Mouse (Mus musculus) forebrain, postnatal 0 days (tissue): ENCODE data around the gene BC048507. TPM values are rescaled to one million over a fixed set of nuclear protein-coding genes. Genes with fewer than 3 reads are reported as not detected.

Experiments
- ATAC-seq: fragments of 200-750 bp; cut with Nextera tagmentation; 2 replicates; pipeline ENCODE4 v1.8.0; 2017; ENCODE audit warnings: mild to moderate bottlenecking, moderate library complexity
- DNase-seq: peaks from one replicate; pipeline ENCODE4 v3.0.0-alpha.2; 2015
- H3K27ac ChIP-seq: fragments of 300-500 bp; sonication (generic); 2 replicates; pipeline ENCODE4 v1.5.1; 2014; ENCODE audit warnings: low read depth, mild to moderate bottlenecking, antibody characterized with exemption, low read length, moderate library complexity, mixed read lengths
- H3K27me3 ChIP-seq: fragments of 300-500 bp; sonication (generic); 2 replicates; pipeline ENCODE4 v1.6.1; 2014; ENCODE audit warnings: mild to moderate bottlenecking, low read length, mixed read lengths; ENCODE audit not compliant: insufficient read depth
- H3K36me3 ChIP-seq: fragments of 300-500 bp; sonication (generic); 2 replicates; pipeline ENCODE4 v1.6.1; 2014; ENCODE audit warnings: mild to moderate bottlenecking, moderate library complexity; ENCODE audit not compliant: insufficient read depth
- H3K4me1 ChIP-seq: fragments of 300-500 bp; sonication (generic); 2 replicates; pipeline ENCODE4 v1.6.1; 2014; ENCODE audit warnings: antibody characterized with exemption; ENCODE audit not compliant: insufficient read depth
- H3K4me2 ChIP-seq: fragments of 300-500 bp; sonication (generic); 2 replicates; pipeline ENCODE4 v1.6.1; 2014; ENCODE audit warnings: low read depth, mild to moderate bottlenecking, moderate library complexity
- H3K4me3 ChIP-seq: fragments of 300-500 bp; sonication (generic); 2 replicates; pipeline ENCODE4 v1.5.1; 2014; ENCODE audit warnings: low read depth, low read length, mixed read lengths
- H3K9ac ChIP-seq: fragments of 300-500 bp; sonication (generic); 2 replicates; pipeline ENCODE4 v1.6.1; 2014; ENCODE audit warnings: mild to moderate bottlenecking
- H3K9me3 ChIP-seq: fragments of 300-500 bp; sonication (generic); 2 replicates; pipeline ENCODE4 v1.6.1; 2016; ENCODE audit warnings: low read length
- CTCF ChIP-seq: sonication (generic); IDR thresholded peaks from 2 replicates; pipeline ENCODE4 v1.5.1; 2016; ENCODE audit warnings: antibody characterized with exemption, control low read depth, low read depth
- WGBS: fragments of 180-500 bp; shearing (Covaris S2); extraction: QIAGEN DNeasy Blood & Tissue Kit; methylation state at CpG from one replicate; pipeline ENCODE4 v1.1.7; 2014; 5-methylcytosine and 5-hydroxymethylcytosine counted together
- polyA plus RNA-seq: library from polyadenylated mRNA; unstranded; fragments of >200 nt; fragmentation: Nextera tagmentation; extraction: Ambion mirVana; gene quantifications from 2 replicates; pipeline ENCODE4 v1.2.1, GENCODE M21; 2015
- total RNA-seq: library from RNA; depleted of rRNA; stranded (reverse); fragments of >200 nt; gene quantifications from 2 replicates; pipeline ENCODE4 v1.2.3, GENCODE M21; 2014

The BC048507 gene
- total and polyA plus RNA-seq, 2 experiments from 2014 or later, result not detected

DNA sequence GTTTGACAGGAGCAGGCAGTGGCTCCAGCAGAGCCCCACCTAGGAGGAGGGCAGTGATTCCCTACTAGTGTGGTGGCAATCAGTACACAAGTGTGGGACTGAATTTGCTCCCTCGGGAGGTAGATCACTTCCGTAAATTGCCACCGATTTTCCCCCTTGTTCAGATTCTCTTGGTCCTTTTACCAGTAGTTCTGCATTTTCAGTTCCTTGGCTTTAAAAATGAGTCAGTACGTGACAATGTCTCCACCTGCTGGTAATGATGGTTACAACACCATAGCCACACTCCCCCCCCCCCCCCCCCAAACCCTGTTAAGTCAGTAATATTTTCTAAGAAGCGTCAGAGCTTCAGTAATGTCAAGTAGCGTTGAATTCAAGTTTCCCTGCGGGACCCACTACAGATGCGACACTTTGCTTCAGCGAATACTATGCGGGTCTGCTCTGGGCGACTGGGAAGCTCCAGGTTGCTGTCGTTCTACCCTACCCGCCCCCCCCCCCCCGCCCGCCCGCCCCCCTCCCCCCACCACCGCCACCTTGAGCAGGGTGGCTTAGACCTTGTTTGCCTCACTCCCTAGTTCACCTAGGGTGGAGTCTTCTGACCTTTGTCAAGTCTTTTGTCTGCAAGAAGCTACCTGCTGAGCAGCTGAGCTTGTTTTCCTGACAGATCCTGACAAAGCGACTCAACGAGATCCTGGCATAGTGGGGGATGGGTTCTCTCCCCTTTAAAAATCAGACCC lies 18.8 kb upstream of the BC048507 start:
- no peaks in the 10 kb centered on the region for H3K9me3 ChIP-seq
- H3K36me3 ChIP-seq, result no peaks in the 10 kb centered on the region
- peak overlapping the region; percentile 51 for H3K9ac ChIP-seq
- DNase-seq, result peak; percentile 86
- WGBS, result under 1% methylated on average over 14 of the region's 19 CpGs
- no peaks in the 10 kb centered on the region for H3K27me3 ChIP-seq
- H3K4me3 ChIP-seq, result peak overlapping the region; percentile 42
- TF ChIP-seq CTCF, result peak; percentile 75
- H3K4me2 ChIP-seq, result peak overlapping the region; percentile 56
- H3K4me1 ChIP-seq, result no peaks in the 10 kb centered on the region
- peak overlapping the region; percentile 66; the same call in 1 of the 2 replicates for H3K27ac ChIP-seq
- peak; percentile 86 for ATAC-seq

DNA sequence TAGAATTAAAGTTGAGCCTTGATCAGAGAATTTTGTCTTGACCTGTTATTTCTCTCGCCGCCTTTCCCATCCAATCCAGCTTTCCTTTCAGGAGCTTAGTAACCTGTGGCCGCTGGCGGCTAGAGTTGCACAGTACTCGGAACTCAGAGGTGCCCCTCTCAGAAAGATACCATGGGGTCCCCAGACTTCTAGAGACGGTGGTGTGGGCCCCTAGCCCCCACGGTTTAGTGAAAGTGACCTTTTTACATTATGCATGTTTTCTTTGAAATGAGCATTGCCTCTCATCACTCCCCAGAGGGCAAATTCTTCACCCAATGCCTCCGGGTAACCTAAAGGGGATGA lies 18.3 kb upstream of the BC048507 start:
- ATAC-seq, result peak; percentile 38

DNA sequence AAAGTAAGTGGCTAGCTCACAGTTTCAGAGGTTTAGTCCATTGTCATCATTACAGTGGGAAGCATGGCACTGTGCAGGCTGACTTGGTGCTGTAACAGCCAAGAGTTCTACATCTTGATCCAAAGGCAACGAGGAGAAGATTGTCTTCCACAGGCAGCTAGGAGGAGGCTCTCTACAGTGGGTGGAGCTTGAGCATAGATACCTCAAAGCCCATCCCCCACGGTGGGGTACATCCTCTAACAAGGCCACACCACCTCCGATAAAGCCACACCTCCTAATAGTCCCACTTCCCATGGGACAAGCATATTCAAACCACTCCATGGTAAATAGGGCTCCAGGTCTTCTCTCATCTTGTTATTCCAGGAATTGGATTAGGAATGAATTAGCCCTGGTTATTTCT lies 12.8 kb upstream of the BC048507 start:
- Histone ChIP-seq H3K36me3 (no peaks in the 10 kb centered on the region), H3K4me1 (no peaks in the 10 kb centered on the region), H3K9me3 (no peaks in the 10 kb centered on the region), H3K27me3 (no peaks in the 10 kb centered on the region), H3K4me2 (no peak overlapping the region), H3K27ac (no peak overlapping the region), H3K9ac (no peak overlapping the region), H3K4me3 (no peak overlapping the region)
- TF ChIP-seq CTCF, result no peak
- DNase-seq, result no peak
- 81% methylated on average over 3 of the region's 3 CpGs for WGBS
- no peak for ATAC-seq

More for the DNA sequence above, 18.3 kb upstream of the BC048507 start:
- H3K36me3 ChIP-seq, result no peaks in the 10 kb centered on the region
- no peak for DNase-seq
- no peaks in the 10 kb centered on the region for H3K27me3 ChIP-seq
- H3K4me1 ChIP-seq, result no peaks in the 10 kb centered on the region
- H3K9ac ChIP-seq, result peak overlapping the region; percentile 51
- peak overlapping the region; percentile 42 for H3K4me3 ChIP-seq
- peak overlapping the region; percentile 56 for H3K4me2 ChIP-seq
- no peaks in the 10 kb centered on the region for H3K9me3 ChIP-seq
- 15% methylated on average over 8 of the region's 8 CpGs for WGBS
- no peak overlapping the region for H3K27ac ChIP-seq
- no peak for TF ChIP-seq CTCF

DNA sequence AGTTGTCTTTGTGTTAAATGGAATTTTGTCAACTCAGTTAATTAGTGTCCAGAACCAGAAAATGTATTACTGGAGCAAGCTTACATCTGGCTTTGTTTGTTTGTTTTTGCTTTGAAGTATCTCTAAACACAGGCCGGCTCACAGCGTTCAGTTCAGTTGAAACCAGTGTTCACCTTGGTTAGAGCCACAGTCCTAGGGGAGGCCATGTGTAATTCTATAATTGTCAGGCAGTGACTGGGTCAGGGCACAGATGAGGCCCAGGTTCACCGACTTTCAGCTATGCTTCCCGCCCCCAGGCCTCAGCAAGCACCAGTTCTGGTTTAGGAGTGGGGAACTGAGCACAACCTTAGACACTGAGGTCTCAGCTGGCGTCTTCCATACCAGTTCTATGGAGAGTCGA lies 10.0 kb upstream of the BC048507 start:
- no peak for TF ChIP-seq CTCF
- H3K36me3 ChIP-seq, result no peaks in the 10 kb centered on the region
- H3K27ac ChIP-seq, result no peak overlapping the region
- DNase-seq (no peak), ATAC-seq (no peak)
- no peak overlapping the region for H3K4me2 ChIP-seq
- no peaks in the 10 kb centered on the region for H3K9me3 ChIP-seq
- H3K4me3 ChIP-seq, result no peak overlapping the region
- H3K9ac ChIP-seq, result no peak overlapping the region
- H3K27me3 ChIP-seq, result no peaks in the 10 kb centered on the region
- no peaks in the 10 kb centered on the region for H3K4me1 ChIP-seq
- 88% methylated on average over 6 of the region's 6 CpGs for WGBS

DNA sequence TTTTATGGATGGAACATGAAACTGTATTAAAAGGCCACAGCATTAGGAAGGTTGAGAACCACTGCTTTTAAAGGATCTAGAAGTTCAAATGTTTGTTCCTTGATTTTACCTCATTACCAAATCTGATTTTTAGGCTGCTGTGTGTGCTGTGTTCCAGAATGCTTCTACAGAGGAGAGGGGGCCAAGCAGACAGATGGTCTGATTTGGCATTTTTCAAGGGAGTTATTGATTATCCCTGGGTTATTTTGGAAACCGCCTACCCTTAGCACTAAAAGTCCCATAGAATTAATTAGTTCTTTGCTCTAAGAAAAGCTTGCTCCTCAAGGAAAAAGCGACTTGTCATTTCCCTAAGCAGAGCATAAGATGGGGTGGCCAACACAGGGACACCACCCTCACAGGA lies 9.1 kb upstream of the BC048507 start:
- H3K36me3 ChIP-seq, result no peaks in the 10 kb centered on the region
- ATAC-seq, result no peak

DNA sequence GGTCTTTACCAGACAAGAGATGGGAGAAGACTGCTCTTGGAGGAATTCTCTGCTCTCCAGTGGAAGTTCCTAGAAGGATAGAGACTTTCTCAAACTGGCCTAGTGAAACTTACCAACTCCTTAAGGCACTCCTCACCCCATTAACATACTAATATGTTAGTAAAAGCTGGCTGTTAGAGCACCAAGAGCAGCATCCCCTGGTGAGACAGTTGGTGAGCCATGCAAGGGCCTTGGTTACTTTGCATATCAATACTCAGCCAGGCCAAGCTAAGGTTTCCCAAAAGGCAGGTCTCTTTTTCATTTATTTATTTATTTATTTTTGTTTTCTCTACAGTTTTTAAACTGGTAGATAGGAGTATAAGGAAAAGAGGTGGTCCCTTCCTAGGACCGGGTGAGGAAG lies 5.8 kb upstream of the BC048507 start:
- H3K4me2 ChIP-seq, result no peak overlapping the region
- H3K4me1 ChIP-seq, result no peaks in the 10 kb centered on the region
- no peak for TF ChIP-seq CTCF
- DNase-seq (no peak), ATAC-seq (no peak)
- no peak overlapping the region for H3K4me3 ChIP-seq
- WGBS, result 23% methylated on average over 1 of the region's 1 CpGs
- no peaks in the 10 kb centered on the region for H3K27me3 ChIP-seq
- H3K9ac ChIP-seq, result no peak overlapping the region
- H3K36me3 ChIP-seq, result no peaks in the 10 kb centered on the region
- H3K9me3 ChIP-seq, result no peaks in the 10 kb centered on the region
- no peak overlapping the region for H3K27ac ChIP-seq

More for the DNA sequence above, 9.1 kb upstream of the BC048507 start:
- H3K27ac ChIP-seq, result no peak overlapping the region
- TF ChIP-seq CTCF, result no peak
- DNase-seq, result no peak
- WGBS, result 74% methylated on average over 2 of the region's 2 CpGs
- no peak overlapping the region for H3K9ac ChIP-seq
- H3K9me3 ChIP-seq, result no peaks in the 10 kb centered on the region
- no peak overlapping the region for H3K4me3 ChIP-seq
- no peaks in the 10 kb centered on the region for H3K27me3 ChIP-seq
- no peak overlapping the region for H3K4me2 ChIP-seq
- H3K4me1 ChIP-seq, result no peaks in the 10 kb centered on the region

DNA sequence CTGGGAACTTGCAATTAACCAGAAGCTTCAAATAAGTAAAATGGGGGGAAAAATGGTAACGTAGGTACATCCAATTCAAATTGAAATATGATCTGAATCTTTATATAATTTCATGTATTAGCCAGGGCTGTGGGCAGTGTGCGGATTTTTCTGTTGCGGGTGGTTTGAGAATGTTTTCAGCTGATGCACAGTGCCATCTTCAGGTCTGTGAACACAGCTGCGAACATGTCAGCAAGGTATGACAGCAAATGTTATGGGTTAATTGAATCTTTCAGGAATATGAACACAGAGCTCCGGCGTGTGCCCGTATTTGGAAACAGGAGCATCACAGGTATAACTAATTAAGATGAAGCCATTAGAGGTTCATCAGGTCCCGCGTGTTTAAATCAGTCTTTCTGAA lies 618 bp upstream of the BC048507 start:
- DNase-seq, result no peak

More for the DNA sequence above, 618 bp upstream of the BC048507 start:
- no peak overlapping the region for H3K4me3 ChIP-seq
- no peak for ATAC-seq
- H3K36me3 ChIP-seq, result no peaks in the 10 kb centered on the region
- H3K27me3 ChIP-seq, result no peaks in the 10 kb centered on the region
- no peak overlapping the region for H3K27ac ChIP-seq
- H3K9me3 ChIP-seq, result no peaks in the 10 kb centered on the region
- no peak for TF ChIP-seq CTCF
- no peak overlapping the region for H3K9ac ChIP-seq
- 87% methylated on average over 9 of the region's 9 CpGs for WGBS
- H3K4me2 ChIP-seq, result no peak overlapping the region
- H3K4me1 ChIP-seq, result no peaks in the 10 kb centered on the region
